Mouse (Mus musculus): ENCODE measurements at regions not wholly inside any gene's neighbourhood (a gene's known extent, or its start where the extent isn't known, plus 50 kb on each side); places are given as distances from the start of the nearest gene placed in this dataset.

DNA sequence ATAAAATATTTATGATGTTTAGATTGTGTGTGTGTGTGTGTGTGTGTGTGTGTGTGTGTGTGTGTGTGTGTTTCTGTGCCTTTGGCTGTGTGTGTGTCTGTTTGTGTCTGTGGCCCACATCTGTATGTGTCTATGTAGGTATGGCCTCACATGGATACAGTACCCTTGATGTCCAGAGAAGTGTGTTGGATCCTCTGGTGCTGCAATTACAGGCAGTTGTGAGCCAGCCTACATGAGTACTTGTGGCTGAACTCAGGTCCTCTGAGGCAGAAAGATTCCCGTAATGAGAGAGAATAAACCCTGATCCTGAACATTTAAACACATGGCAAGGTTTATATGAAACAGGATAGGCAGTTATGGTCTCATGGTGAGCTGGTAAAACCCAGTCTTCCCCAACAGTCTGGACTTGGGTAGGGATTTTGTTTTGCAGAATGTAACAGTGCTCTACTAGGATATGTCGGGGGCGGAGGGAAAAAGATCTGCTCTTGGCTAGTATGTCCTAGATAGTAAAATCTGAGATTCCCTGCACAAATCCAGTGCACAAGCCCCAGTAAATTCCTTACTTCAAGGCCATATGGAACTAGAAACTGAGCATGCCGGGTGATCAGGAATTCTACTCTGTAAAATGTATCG lies 275.6 kb downstream of the Kctd12 start:
- TF ChIP-seq CTCF (IDR thresholded peaks at IDR 0.05; ENCODE audit: low read depth) (no peak), EP300 (IDR thresholded peaks at IDR 0.05; ENCODE audit: low read depth) (no peak)
- Histone ChIP-seq H3K36me3 (replicated peaks; ENCODE audit: control insufficient read depth, insufficient read depth, low read depth) (no peaks in the 10 kb centered on the region), H3K4me1 (replicated peaks; ENCODE audit: control insufficient read depth in 2 of 2, insufficient read depth in 2 of 2, low read length in 1 of 2) (no peaks in the 10 kb centered on the region), H3K4me2 (ENCODE audit: low read depth) (no peak overlapping the region), H3K9me3 (ENCODE audit: control insufficient read depth, low read length) (no peaks in the 10 kb centered on the region), H3K9ac (replicated peaks) (no peak overlapping the region), H3K4me3 (ENCODE audit: insufficient read depth in 1 of 2, low read depth in 2 of 2, low read length in 2 of 2) (no peak overlapping the region), H3K27ac (no peak overlapping the region), H3K27me3 (ENCODE audit: control insufficient read depth, insufficient read depth, low read length) (no peaks in the 10 kb centered on the region)
- DNase-seq (ENCODE audit: low read depth in 3 of 3, low spot score in 3 of 3) (no peak), ATAC-seq (ENCODE audit: insufficient read depth) (no peak)
- WGBS (ENCODE audit: insufficient replicate concordance) = 71% methylated on average over 5 of the region's 5 CpGs

DNA sequence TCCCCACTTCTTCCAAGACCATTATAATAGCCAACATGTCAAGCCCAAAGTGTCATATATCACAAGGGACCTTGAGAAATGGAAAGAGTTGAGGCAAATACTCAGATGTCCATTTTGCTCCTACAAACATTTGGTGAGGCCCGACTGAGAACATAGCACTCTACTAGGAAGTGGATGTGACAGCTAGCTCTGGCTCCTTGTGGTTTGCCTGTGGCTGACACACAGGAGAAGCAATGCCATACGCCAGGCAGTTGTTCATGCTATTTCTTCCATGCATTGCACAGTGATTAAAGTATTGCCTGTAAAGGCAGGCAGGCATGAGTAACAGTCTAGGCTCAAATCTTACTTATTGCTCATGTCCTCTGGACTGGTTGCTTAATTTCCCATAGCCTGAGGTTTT lies 281.3 kb downstream of the Kctd12 start:
- H3K4me1 ChIP-seq (replicated peaks; ENCODE audit: control insufficient read depth in 2 of 2, insufficient read depth in 2 of 2, low read length in 1 of 2) = no peaks in the 10 kb centered on the region
- H3K9me3 ChIP-seq (ENCODE audit: control insufficient read depth, low read length) = no peaks in the 10 kb centered on the region
- no peak for ATAC-seq (ENCODE audit: insufficient read depth)
- H3K27me3 ChIP-seq (ENCODE audit: control insufficient read depth, insufficient read depth, low read length) = no peaks in the 10 kb centered on the region
- TF ChIP-seq CTCF (IDR thresholded peaks at IDR 0.05; ENCODE audit: low read depth) (no peak), EP300 (IDR thresholded peaks at IDR 0.05; ENCODE audit: low read depth) (no peak)
- WGBS (ENCODE audit: insufficient replicate concordance) = 40% methylated on average over 2 of the region's 2 CpGs
- no peak overlapping the region for H3K4me2 ChIP-seq (ENCODE audit: low read depth)
- H3K9ac ChIP-seq (replicated peaks) = no peak overlapping the region
- H3K4me3 ChIP-seq (ENCODE audit: insufficient read depth in 1 of 2, low read depth in 2 of 2, low read length in 2 of 2) = no peak overlapping the region
- H3K36me3 ChIP-seq (replicated peaks; ENCODE audit: control insufficient read depth, insufficient read depth, low read depth) = no peaks in the 10 kb centered on the region
- no peak overlapping the region for H3K27ac ChIP-seq
- no peak for DNase-seq (ENCODE audit: low read depth in 3 of 3, low spot score in 3 of 3)

DNA sequence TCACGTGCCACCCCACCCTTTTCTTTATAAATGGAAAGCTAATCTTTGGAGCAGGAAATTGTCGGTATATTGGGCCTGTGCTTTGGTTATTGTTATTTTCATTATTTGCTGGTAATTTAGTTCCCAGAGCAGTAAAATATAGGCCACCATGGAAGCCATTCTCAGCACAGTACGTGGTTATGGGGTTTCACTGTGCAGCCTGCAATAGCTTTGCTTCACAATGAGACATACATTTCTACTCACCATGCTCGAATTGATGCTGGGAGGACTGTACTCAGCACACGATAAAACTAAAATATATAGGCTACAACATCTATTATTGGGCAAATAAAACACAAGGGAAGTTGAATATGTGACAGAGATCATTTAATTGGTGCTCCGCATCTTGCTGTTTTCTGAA lies 282.0 kb downstream of the Kctd12 start:
- Histone ChIP-seq H3K27me3 (ENCODE audit: control insufficient read depth, insufficient read depth, low read length) (no peaks in the 10 kb centered on the region), H3K27ac (no peak overlapping the region), H3K4me1 (replicated peaks; ENCODE audit: control insufficient read depth in 2 of 2, insufficient read depth in 2 of 2, low read length in 1 of 2) (no peaks in the 10 kb centered on the region), H3K36me3 (replicated peaks; ENCODE audit: control insufficient read depth, insufficient read depth, low read depth) (no peaks in the 10 kb centered on the region), H3K4me3 (ENCODE audit: insufficient read depth in 1 of 2, low read depth in 2 of 2, low read length in 2 of 2) (no peak overlapping the region), H3K9me3 (ENCODE audit: control insufficient read depth, low read length) (no peaks in the 10 kb centered on the region), H3K9ac (replicated peaks) (no peak overlapping the region), H3K4me2 (ENCODE audit: low read depth) (no peak overlapping the region)
- TF ChIP-seq CTCF (IDR thresholded peaks at IDR 0.05; ENCODE audit: low read depth) (no peak), EP300 (IDR thresholded peaks at IDR 0.05; ENCODE audit: low read depth) (no peak)
- ATAC-seq (ENCODE audit: insufficient read depth) (no peak), DNase-seq (ENCODE audit: low read depth in 3 of 3, low spot score in 3 of 3) (no peak)
- 52% methylated on average over 6 of the region's 6 CpGs for WGBS (ENCODE audit: insufficient replicate concordance)

DNA sequence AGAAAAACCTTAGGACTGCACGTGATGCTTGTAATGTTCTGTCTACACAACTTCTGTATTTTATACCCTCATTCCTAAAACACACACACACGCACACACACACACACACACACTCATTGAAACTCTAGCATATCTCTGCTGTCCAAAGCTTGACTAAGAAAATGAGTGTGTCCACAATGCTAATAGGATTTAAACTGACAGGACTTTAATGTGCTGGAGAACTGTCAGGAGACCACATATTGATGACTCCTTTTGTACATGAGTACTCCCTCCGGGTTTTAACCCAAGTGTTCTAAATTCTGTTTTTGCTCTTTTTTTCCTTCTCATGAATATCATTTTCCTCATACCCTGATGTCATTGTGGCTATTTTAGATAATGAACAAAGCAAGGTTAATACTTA lies 283.4 kb downstream of the Kctd12 start:
- H3K4me1 ChIP-seq (replicated peaks; ENCODE audit: control insufficient read depth in 2 of 2, insufficient read depth in 2 of 2, low read length in 1 of 2) = no peaks in the 10 kb centered on the region
- no peak overlapping the region for H3K9ac ChIP-seq (replicated peaks)
- H3K27ac ChIP-seq = no peak overlapping the region
- no peaks in the 10 kb centered on the region for H3K9me3 ChIP-seq (ENCODE audit: control insufficient read depth, low read length)
- no peaks in the 10 kb centered on the region for H3K36me3 ChIP-seq (replicated peaks; ENCODE audit: control insufficient read depth, insufficient read depth, low read depth)
- no peak for DNase-seq (ENCODE audit: low read depth in 3 of 3, low spot score in 3 of 3)
- H3K27me3 ChIP-seq (ENCODE audit: control insufficient read depth, insufficient read depth, low read length) = no peaks in the 10 kb centered on the region
- no peak overlapping the region for H3K4me3 ChIP-seq (ENCODE audit: insufficient read depth in 1 of 2, low read depth in 2 of 2, low read length in 2 of 2)
- ATAC-seq (ENCODE audit: insufficient read depth) = no peak
- TF ChIP-seq CTCF (IDR thresholded peaks at IDR 0.05; ENCODE audit: low read depth) (no peak), EP300 (IDR thresholded peaks at IDR 0.05; ENCODE audit: low read depth) (no peak)
- H3K4me2 ChIP-seq (ENCODE audit: low read depth) = no peak overlapping the region
- 63% methylated on average over 3 of the region's 3 CpGs for WGBS (ENCODE audit: insufficient replicate concordance)

DNA sequence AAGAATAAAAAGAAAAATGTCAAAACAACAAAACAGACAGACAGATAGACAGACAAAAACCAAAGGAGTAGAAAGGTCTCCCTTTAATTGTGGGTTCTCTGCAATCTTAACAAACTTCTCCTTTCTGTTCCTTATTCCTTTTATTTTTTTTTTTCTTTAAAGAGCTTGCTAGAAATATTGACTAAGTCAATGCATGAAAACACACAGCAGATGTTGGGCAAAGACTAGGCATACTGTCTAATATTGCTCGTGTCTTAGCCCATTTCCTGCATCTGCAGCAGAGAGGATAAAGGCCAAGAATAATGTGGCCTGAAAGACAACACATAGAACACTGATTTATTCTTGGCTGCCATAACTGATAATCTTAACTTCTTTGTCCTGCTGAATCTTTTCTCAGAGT lies 295.6 kb downstream of the Kctd12 start:
- 21% methylated on average over 1 of the region's 1 CpGs for WGBS (ENCODE audit: insufficient replicate concordance)
- no peak for TF ChIP-seq EP300 (IDR thresholded peaks at IDR 0.05; ENCODE audit: low read depth)
- TF ChIP-seq CTCF (IDR thresholded peaks at IDR 0.05; ENCODE audit: low read depth) = no peak

More for the DNA sequence above, 295.6 kb downstream of the Kctd12 start:
- Histone ChIP-seq H3K9me3 (ENCODE audit: control insufficient read depth, low read length) (no peaks in the 10 kb centered on the region), H3K27ac (no peak overlapping the region), H3K9ac (replicated peaks) (no peak overlapping the region), H3K4me1 (replicated peaks; ENCODE audit: control insufficient read depth in 2 of 2, insufficient read depth in 2 of 2, low read length in 1 of 2) (no peaks in the 10 kb centered on the region), H3K27me3 (ENCODE audit: control insufficient read depth, insufficient read depth, low read length) (no peaks in the 10 kb centered on the region), H3K4me2 (ENCODE audit: low read depth) (no peak overlapping the region), H3K4me3 (ENCODE audit: insufficient read depth in 1 of 2, low read depth in 2 of 2, low read length in 2 of 2) (no peak overlapping the region), H3K36me3 (replicated peaks; ENCODE audit: control insufficient read depth, insufficient read depth, low read depth) (no peaks in the 10 kb centered on the region)
- DNase-seq (ENCODE audit: low read depth in 3 of 3, low spot score in 3 of 3) (no peak), ATAC-seq (ENCODE audit: insufficient read depth) (no peak)
